Mouse (Mus musculus) neural tube, embryonic 14.5 days (tissue): Measurements from ENCODE around the gene Wbp1. TPM values are rescaled to one million over a fixed set of nuclear protein-coding genes. Genes with fewer than 3 reads are reported as not detected.
"Not testable (repeated sequence)": the region's sequence is repeated elsewhere in the genome, so short reads cannot be mapped to it uniquely, and the experiment has no call there.

ENCODE experiments used
- ATAC-seq: fragments of 200-750 bp; cut with Nextera tagmentation; 2 replicates; pipeline ENCODE4 v1.8.0; 2017; ENCODE audit warnings: low read depth, mild to moderate bottlenecking, moderate TSS enrichment, moderate library complexity
- H3K27ac ChIP-seq: fragments of 300-500 bp; sonication (generic); 2 replicates; pipeline ENCODE4 v1.5.1; 2014; ENCODE audit warnings: low read depth, mild to moderate bottlenecking, control low read depth, low read length, moderate library complexity, mixed read lengths
- H3K27me3 ChIP-seq: fragments of 300-500 bp; sonication (generic); 2 replicates; pipeline ENCODE4 v1.6.1; 2014; ENCODE audit warnings: low read length; ENCODE audit not compliant: control insufficient read depth, insufficient read depth
- H3K36me3 ChIP-seq: fragments of 300-500 bp; sonication (generic); 2 replicates; pipeline ENCODE4 v1.6.1; 2014; ENCODE audit warnings: low read length, mixed read lengths; ENCODE audit not compliant: control insufficient read depth, insufficient read depth
- H3K4me1 ChIP-seq: fragments of 300-500 bp; sonication (generic); 2 replicates; pipeline ENCODE4 v1.6.1; 2014; ENCODE audit warnings: low read length; ENCODE audit not compliant: control insufficient read depth, insufficient read depth
- H3K4me2 ChIP-seq: fragments of 300-500 bp; sonication (generic); 2 replicates; pipeline ENCODE4 v1.6.1; 2014; ENCODE audit warnings: mild to moderate bottlenecking, low read depth, low read length, control low read depth
- H3K4me3 ChIP-seq: fragments of 300-500 bp; sonication (generic); 2 replicates; pipeline ENCODE4 v1.5.1; 2014; ENCODE audit warnings: low read depth, low read length, control low read depth, mixed read lengths
- H3K9ac ChIP-seq: fragments of 300-500 bp; sonication (generic); replicated peaks from 2 replicates; pipeline ENCODE4 v1.6.1; 2014; ENCODE audit warnings: low read depth, mild to moderate bottlenecking, control low read depth, low read length, mixed read lengths
- H3K9me3 ChIP-seq: fragments of 300-500 bp; sonication (generic); 2 replicates; pipeline ENCODE4 v1.6.1; 2016; ENCODE audit warnings: low read length; ENCODE audit not compliant: control insufficient read depth
- WGBS: fragments of 180-500 bp; shearing (Covaris S2); extraction: QIAGEN DNeasy Blood & Tissue Kit; methylation state at CpG from one replicate; pipeline ENCODE4 v1.1.7; 2014; 5-methylcytosine and 5-hydroxymethylcytosine counted together
- polyA plus RNA-seq: library from polyadenylated mRNA; unstranded; fragments of >200 nt; fragmentation: Nextera tagmentation; extraction: Ambion mirVana; gene quantifications from 2 replicates; pipeline ENCODE4 v1.2.1, GENCODE M21; 2014

The Wbp1 gene
- polyA plus RNA-seq, 1 experiment from 2014 or later, result 146 TPM

DNA sequence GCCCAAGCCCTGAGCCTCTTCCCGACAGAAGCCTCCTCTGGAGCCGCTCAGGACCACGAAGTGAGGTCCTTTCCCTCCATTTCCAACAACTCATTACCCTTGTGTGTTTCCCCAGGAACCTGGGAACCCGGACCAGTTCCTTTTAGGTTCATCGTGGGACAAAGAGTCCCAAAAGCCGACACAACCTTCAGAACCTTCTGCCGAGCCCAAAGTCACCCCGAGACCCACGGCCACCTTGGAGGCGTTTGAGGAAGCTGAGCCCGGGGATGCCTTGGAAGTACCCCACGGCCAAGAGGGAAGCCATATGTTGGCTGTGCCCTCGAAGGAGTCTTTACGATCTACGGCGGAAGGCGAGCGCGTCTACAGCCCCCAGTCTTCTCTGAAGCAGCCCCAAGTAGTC is 40.1 kb upstream of the Wbp1 start:
- whole genome bisulfite sequencing, result 7% methylated on average over 19 of the region's 19 CpGs
- Histone ChIP-seq H3K36me3 (no peaks in the 10 kb centered on the region), H3K9ac (no peak overlapping the region), H3K4me2 (peak overlapping the region; percentile 38; the same call in 1 of the 2 replicates), H3K4me1 (peaks cover 7% of the 10 kb centered on the region), H3K4me3 (peak overlapping the region; percentile 24; the same call in 1 of the 2 replicates), H3K27ac (no peak overlapping the region), H3K9me3 (no peaks in the 10 kb centered on the region), H3K27me3 (peaks cover 24% of the 10 kb centered on the region)
- no peak for ATAC-seq

DNA sequence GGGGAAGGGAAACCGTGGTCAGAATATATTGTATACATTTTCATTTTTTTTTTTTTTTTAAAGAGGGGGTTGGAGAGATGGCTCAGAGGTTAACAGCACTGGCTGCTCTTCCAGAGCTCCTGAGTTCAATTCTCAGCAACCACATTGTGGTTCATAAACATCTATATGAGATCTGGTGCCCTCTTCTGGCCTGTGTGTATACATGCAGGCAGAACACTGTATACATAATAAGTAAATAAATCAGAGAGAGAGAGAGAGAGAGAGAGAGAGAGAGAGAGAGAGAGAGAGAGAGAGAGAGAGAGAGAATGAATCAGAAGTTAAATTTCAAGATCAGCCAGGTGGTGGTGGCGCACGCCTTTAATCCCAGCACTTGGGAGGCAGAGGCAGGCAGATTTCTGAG is 38.1 kb upstream of the Wbp1 start:
- WGBS, result 32% methylated on average over 3 of the region's 3 CpGs
- H3K27me3 ChIP-seq, result peaks cover 24% of the 10 kb centered on the region
- peaks cover 11% of the 10 kb centered on the region for H3K4me1 ChIP-seq
- H3K4me2 ChIP-seq, H3K27ac ChIP-seq, ATAC-seq, H3K36me3 ChIP-seq, H3K4me3 ChIP-seq, H3K9ac ChIP-seq, H3K9me3 ChIP-seq: not testable (repeated sequence)

DNA sequence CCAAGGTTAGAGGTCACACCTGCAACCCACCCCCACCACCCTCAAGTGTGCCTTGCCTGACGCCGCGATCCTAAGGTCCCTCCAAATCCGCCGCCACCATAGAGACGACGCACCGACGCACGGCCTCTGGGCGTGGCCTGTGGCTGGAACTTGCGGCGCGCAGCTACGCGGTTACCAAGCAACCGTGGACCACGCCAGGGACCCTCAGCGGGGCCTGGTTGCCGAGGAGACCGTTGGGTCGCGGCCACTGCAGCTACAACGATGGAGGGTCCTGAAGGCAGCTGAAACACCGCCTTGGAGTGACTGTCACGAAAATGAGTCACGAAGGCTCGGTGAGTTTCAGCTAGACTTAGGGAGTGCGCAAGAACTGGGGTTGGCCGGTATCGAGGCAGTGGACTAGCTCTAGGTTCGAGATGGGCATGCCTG is 34.9 kb upstream of the Wbp1 start, which contains the start of the genes Wdr54 and 1700003E16Rik:
TSS of gene Wdr54 (minus strand) at position 139 of the 426 bp plus-strand sequence.
TSS of gene 1700003E16Rik (plus strand) at position 146 of the 426 bp plus-strand sequence.
- H3K9ac ChIP-seq, result peak within 1 kb of the TSS; percentile 39
- H3K4me2 ChIP-seq, result peak within 1 kb of the TSS; percentile 57
- H3K4me1 ChIP-seq, result 0 out of 2 replicates have a peak, but pooled peaks cover 7% of the 10 kb centered on the region
- peak within 1 kb of the TSS; percentile 50 for H3K4me3 ChIP-seq
- under 1% methylated on average over 32 of the region's 32 CpGs for WGBS
- no peaks in the 10 kb centered on the region for H3K9me3 ChIP-seq
- peak; percentile 94 for ATAC-seq
- H3K27ac ChIP-seq, result peak within 1 kb of the TSS; percentile 4; the same call in 1 of the 2 replicates
- H3K36me3 ChIP-seq, result peaks cover 3% of the 10 kb centered on the region; the same call in 1 of the 2 replicates
- H3K27me3 ChIP-seq, result peaks cover 10% of the 10 kb centered on the region

DNA sequence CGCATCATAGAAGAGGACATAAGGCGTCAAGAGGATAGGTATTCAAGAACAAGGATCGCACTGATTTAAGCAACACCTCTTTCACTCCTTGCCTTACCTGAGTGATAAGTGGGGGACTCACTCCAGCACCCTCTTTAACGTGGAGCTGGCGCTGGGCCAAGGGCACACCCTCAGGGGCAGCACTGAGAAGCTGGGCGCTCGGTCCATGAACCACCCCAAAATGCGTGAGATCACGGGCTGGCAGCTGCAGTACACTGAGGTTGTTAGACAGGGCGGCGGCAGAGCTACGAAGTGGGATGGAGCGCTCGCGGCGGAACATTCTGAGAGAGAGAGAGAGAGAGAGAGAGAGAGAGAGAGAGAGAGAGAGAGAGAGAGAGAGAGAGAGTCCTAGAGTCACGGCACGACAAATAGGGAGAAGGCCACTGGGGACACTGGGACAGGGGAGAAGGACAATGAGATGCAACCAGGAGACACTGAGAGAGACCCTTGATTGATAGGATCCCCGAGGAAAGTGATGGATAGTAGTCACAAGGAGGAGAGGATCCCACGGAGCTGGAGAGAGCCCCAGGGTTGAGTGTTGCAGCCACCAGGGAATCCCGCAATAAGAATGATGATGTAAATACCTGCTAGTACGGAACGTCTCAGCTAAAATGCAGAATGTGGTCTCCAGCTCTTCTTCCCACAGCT is 34.3 kb upstream of the Wbp1 start:
- Histone ChIP-seq H3K9me3 (no peaks in the 10 kb centered on the region), H3K27me3 (peaks cover 5% of the 10 kb centered on the region), H3K4me3 (peak overlapping the region; percentile 50), H3K9ac (peak overlapping the region; percentile 39), H3K4me1 (0 out of 2 replicates have a peak, but pooled peaks cover 7% of the 10 kb centered on the region), H3K27ac (peak overlapping the region; percentile 4; the same call in 1 of the 2 replicates), H3K4me2 (peak overlapping the region; percentile 57), H3K36me3 (peaks cover 3% of the 10 kb centered on the region; the same call in 1 of the 2 replicates)
- ATAC-seq, result peak; percentile 48
- WGBS, result 8% methylated on average over 23 of the region's 23 CpGs

DNA sequence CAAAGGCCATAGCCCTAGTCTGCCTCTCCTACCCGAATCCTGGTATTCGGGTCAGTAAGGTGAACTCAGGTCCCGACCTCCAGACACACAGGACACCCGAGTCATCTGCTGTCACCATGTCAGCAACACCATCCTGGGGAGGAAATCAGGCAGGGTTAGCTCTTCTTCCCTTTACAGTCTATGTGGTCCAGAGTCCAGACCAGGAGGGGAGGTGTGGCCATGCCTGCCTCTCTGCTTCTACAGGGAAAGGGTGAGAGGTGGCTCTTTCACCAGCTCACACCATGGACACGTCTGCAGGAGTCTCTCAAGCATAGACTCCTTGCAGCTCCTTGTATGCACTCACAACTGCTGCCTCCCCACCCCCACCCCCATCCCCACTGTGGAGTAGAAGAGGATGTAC is 32.1 kb upstream of the Wbp1 start:
- no peak overlapping the region for H3K9ac ChIP-seq
- no peak overlapping the region for H3K4me2 ChIP-seq
- no peak for ATAC-seq
- WGBS, result 78% methylated on average over 5 of the region's 5 CpGs
- H3K27ac ChIP-seq, result no peak overlapping the region
- H3K27me3 ChIP-seq, result no peaks in the 10 kb centered on the region
- H3K36me3 ChIP-seq, result peaks cover 3% of the 10 kb centered on the region; the same call in 1 of the 2 replicates
- H3K9me3 ChIP-seq, result no peaks in the 10 kb centered on the region
- H3K4me1 ChIP-seq, result 0 out of 2 replicates have a peak, but pooled peaks cover 7% of the 10 kb centered on the region
- no peak overlapping the region for H3K4me3 ChIP-seq

DNA sequence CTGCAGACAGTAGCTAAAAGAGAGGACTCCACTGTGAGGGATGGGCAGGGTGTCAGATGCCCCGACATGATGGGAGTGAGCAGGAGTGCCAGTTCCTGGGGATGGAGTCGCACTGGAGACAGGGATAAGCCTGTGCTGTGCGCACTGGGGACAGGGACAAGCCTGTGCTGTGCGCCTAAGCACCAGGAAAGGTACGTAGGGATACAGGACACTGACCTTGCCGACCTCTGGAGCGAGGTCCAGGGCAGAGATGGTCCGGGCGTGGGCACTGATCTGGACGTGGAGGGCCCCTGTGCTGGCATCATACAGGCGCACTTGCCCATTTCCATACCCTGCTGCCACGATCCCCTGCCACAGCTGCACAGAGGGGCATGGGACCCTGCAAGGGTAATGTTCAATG is 31.7 kb upstream of the Wbp1 start:
- no peak for ATAC-seq
- 90% methylated on average over 12 of the region's 12 CpGs for WGBS
- no peaks in the 10 kb centered on the region for H3K27me3 ChIP-seq
- no peak overlapping the region for H3K27ac ChIP-seq
- no peak overlapping the region for H3K9ac ChIP-seq
- 0 out of 2 replicates have a peak, but pooled peaks cover 7% of the 10 kb centered on the region for H3K4me1 ChIP-seq
- H3K4me2 ChIP-seq, result no peak overlapping the region
- H3K36me3 ChIP-seq, result peaks cover 3% of the 10 kb centered on the region; the same call in 1 of the 2 replicates
- H3K9me3 ChIP-seq, result no peaks in the 10 kb centered on the region
- no peak overlapping the region for H3K4me3 ChIP-seq

DNA sequence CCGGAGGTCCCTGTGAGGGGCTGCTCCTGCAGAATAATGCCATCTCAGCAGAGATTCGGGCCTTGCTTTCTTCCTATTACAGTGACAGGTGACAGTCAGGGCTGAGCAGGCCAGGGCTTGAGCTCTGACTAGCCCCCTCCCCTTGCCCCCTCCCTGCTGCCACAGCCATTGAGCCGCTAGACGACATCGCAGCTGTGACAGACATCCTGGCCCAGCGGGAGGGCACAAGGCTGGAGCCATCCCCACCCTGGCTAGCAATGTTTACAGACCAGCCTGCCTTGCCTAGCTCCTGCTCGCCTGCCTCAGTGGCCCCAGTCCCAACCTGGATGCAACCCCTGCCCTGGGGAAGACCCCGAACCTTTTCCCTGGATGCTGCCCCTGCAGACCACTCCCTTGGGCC is 30.4 kb upstream of the Wbp1 start:
- no peak overlapping the region for H3K4me2 ChIP-seq
- no peak overlapping the region for H3K4me3 ChIP-seq
- H3K4me1 ChIP-seq, result 0 out of 2 replicates have a peak, but pooled peaks cover 7% of the 10 kb centered on the region
- no peak for ATAC-seq
- WGBS, result 37% methylated on average over 8 of the region's 8 CpGs
- H3K36me3 ChIP-seq, result peaks cover 3% of the 10 kb centered on the region; the same call in 1 of the 2 replicates
- no peaks in the 10 kb centered on the region for H3K9me3 ChIP-seq
- no peak overlapping the region for H3K27ac ChIP-seq
- no peak overlapping the region for H3K9ac ChIP-seq
- no peaks in the 10 kb centered on the region for H3K27me3 ChIP-seq

DNA sequence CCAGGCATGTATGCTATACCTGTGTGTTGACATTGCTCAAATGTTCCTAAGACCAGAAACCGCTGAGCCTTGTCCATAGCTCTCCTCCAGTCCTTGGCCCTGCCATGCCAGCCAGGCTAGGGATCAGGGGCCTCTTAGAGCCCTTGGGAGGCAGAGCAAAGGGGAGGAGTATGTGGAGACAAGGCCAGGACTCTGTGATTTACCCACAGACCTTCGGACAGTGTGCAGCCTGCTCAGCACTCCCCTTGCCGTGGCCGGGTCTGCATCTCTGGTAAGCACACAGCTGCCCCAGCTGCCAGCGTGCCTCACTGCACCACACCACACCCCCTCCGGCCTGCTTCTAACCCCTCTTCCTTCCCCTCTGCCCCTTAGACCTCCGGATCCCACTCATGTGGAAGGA is 25.9 kb upstream of the Wbp1 start:
- no peak overlapping the region for H3K9ac ChIP-seq

DNA sequence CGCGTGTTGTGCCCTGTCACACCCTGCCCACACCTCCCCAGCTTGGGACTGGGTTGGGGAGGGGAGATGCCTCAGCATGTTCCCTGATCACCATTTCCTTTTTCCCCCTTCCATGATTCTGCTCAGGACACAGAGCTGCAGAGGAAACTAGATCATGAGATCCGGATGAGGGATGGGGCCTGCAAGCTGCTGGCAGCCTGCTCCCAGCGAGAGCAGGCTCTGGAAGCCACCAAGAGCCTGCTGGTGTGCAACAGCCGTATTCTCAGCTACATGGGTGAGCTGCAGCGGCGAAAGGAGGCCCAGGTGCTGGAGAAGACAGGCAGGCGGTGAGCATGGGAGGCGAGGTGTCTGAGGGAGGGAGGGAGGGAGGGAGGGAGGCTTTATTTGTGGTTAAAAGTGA is 24.4 kb upstream of the Wbp1 start:
- Histone ChIP-seq H3K36me3 (no peaks in the 10 kb centered on the region), H3K4me2 (no peak overlapping the region), H3K9ac (no peak overlapping the region), H3K27me3 (no peaks in the 10 kb centered on the region), H3K27ac (no peak overlapping the region), H3K4me3 (no peak overlapping the region), H3K9me3 (no peaks in the 10 kb centered on the region), H3K4me1 (peaks cover 9% of the 10 kb centered on the region)
- ATAC-seq, result no peak
- WGBS, result 72% methylated on average over 9 of the region's 9 CpGs

More for the DNA sequence above, 25.9 kb upstream of the Wbp1 start:
- H3K27me3 ChIP-seq, result no peaks in the 10 kb centered on the region
- no peaks in the 10 kb centered on the region for H3K9me3 ChIP-seq
- no peaks in the 10 kb centered on the region for H3K36me3 ChIP-seq
- no peak overlapping the region for H3K4me2 ChIP-seq
- WGBS, result 54% methylated on average over 7 of the region's 7 CpGs
- ATAC-seq, result no peak
- H3K27ac ChIP-seq, result no peak overlapping the region
- peaks cover 3% of the 10 kb centered on the region for H3K4me1 ChIP-seq
- H3K4me3 ChIP-seq, result no peak overlapping the region
